Mouse (Mus musculus) effector memory CD4-positive, alpha-beta T cell, adult 7 months (primary cell): ENCODE results near the gene Gm3727. TPM values are rescaled to one million over a fixed set of nuclear protein-coding genes. Genes with fewer than 3 reads are reported as not detected.

ENCODE experiments used
- polyA plus RNA-seq: library from polyadenylated mRNA; unstranded; fragments of 100-300 nt; shearing (Covaris generic); gene quantifications from one replicate; pipeline ENCODE4 v1.2.1, GENCODE M21; 2017

Gm3727 gene
- not detected for polyA plus RNA-seq

GRCm38 (mm10) chr14:7264614-7265013 is at the start of gene Gm3727:
TSS of gene Gm3727 (minus strand) at chr14:7264714.

Other genes with a start within 250 kb of the Gm3727 start
- not detected for gene Gm10406, start 237.3 kb downstream of the Gm3727 start, polyA plus RNA-seq
- gene Gm3685, start 219.7 kb downstream of the Gm3727 start, polyA plus RNA-seq, result not detected
- gene Gm3696, start 164.1 kb downstream of the Gm3727 start, polyA plus RNA-seq, result not detected
- not detected for gene Gm6676, start 139.3 kb downstream of the Gm3727 start, polyA plus RNA-seq
- 0.46 TPM for gene Gm3512, start 90.2 kb downstream of the Gm3727 start, polyA plus RNA-seq
- gene Gm16434, start 70.2 kb downstream of the Gm3727 start, polyA plus RNA-seq, result not detected
- not detected for gene Gm3739, start 50.3 kb upstream of the Gm3727 start, polyA plus RNA-seq
- not detected for gene Gm5797, start 67.7 kb upstream of the Gm3727 start, polyA plus RNA-seq
- gene Gm8374, start 100.4 kb upstream of the Gm3727 start, polyA plus RNA-seq, result not detected
- not detected for gene Gm3755, start 186.2 kb upstream of the Gm3727 start, polyA plus RNA-seq
- gene Gm3752, start 219.0 kb upstream of the Gm3727 start, polyA plus RNA-seq, result 0.39 TPM